Mouse (Mus musculus) heart, embryonic 16.5 days (tissue): Measurements from ENCODE around the gene Zfp628. TPM values are rescaled to one million over a fixed set of nuclear protein-coding genes. Genes with fewer than 3 reads are reported as not detected.
A peak's percentile ranks its signal among the peaks of the same experiment; 100 is the strongest.

ENCODE experiments used
- ATAC-seq: fragments of 200-750 bp; cut with Nextera tagmentation; replicated peaks from 2 replicates; pipeline ENCODE4 v1.8.0; 2017; ENCODE audit warnings: moderate number of reproducible peaks; ENCODE audit not compliant: insufficient read depth, low FRiP score; ENCODE audit errors: extremely low read depth
- H3K27ac ChIP-seq: fragments of 300-500 bp; sonication (generic); 2 replicates; pipeline ENCODE4 v1.5.1; 2014; ENCODE audit warnings: mild to moderate bottlenecking, low read length, control low read depth, moderate library complexity
- H3K27me3 ChIP-seq: fragments of 300-500 bp; sonication (generic); 2 replicates; pipeline ENCODE4 v1.6.1; 2014; ENCODE audit warnings: low read length, mixed read lengths; ENCODE audit not compliant: control insufficient read depth, insufficient read depth
- H3K36me3 ChIP-seq: fragments of 300-500 bp; sonication (generic); 2 replicates; pipeline ENCODE4 v1.6.1; 2014; ENCODE audit not compliant: control insufficient read depth, insufficient read depth
- H3K4me1 ChIP-seq: fragments of 300-500 bp; sonication (generic); 2 replicates; pipeline ENCODE4 v1.6.1; 2014; ENCODE audit warnings: low read length, mixed read lengths; ENCODE audit not compliant: control insufficient read depth, insufficient read depth
- H3K4me2 ChIP-seq: fragments of 300-500 bp; sonication (generic); 2 replicates; pipeline ENCODE4 v1.6.1; 2014; ENCODE audit warnings: low read depth, mild to moderate bottlenecking, control low read depth, low read length
- H3K4me3 ChIP-seq: fragments of 300-500 bp; sonication (generic); 2 replicates; pipeline ENCODE4 v1.5.1; 2014; ENCODE audit warnings: mild to moderate bottlenecking, control low read depth, low read length
- H3K9ac ChIP-seq: fragments of 300-500 bp; sonication (generic); 2 replicates; pipeline ENCODE4 v1.6.1; 2014; ENCODE audit warnings: low read length, control low read depth
- H3K9me3 ChIP-seq: fragments of 300-500 bp; sonication (generic); replicated peaks from 2 replicates; pipeline ENCODE4 v1.6.1; 2016; ENCODE audit warnings: low read length; ENCODE audit not compliant: control insufficient read depth
- WGBS: fragments of 180-500 bp; shearing (Covaris S2); extraction: QIAGEN DNeasy Blood & Tissue Kit; methylation state at CpG from one replicate; pipeline ENCODE4 v1.1.7; 2014; 5-methylcytosine and 5-hydroxymethylcytosine counted together
- polyA plus RNA-seq: library from polyadenylated mRNA; unstranded; fragments of >200 nt; fragmentation: Nextera tagmentation; extraction: Ambion mirVana; gene quantifications from 2 replicates; pipeline ENCODE4 v1.2.1, GENCODE M21; 2015

Zfp628 gene
- polyA plus RNA-seq, 1 experiment from 2014 or later = 2.5 TPM

- no peak for ATAC-seq
- 36% methylated on average over 6 of the region's 6 CpGs for WGBS
- H3K27me3 ChIP-seq = no peaks in the 10 kb centered on the region
- H3K4me2 ChIP-seq = no peak within 1 kb of the TSS
- H3K4me3 ChIP-seq = no peak within 1 kb of the TSS
- H3K4me1 ChIP-seq = peaks cover 9% of the 10 kb centered on the region
- peak within 1 kb of the TSS; percentile 61 for H3K27ac ChIP-seq
- no peaks in the 10 kb centered on the region for H3K9me3 ChIP-seq
- H3K9ac ChIP-seq = 0 out of 2 replicates have a peak within 1 kb of the TSS, but pooled peaks have one; percentile 18
- no peaks in the 10 kb centered on the region for H3K36me3 ChIP-seq
Measured at GRCm38 (mm10) chr7:4971068-4971467, 56.1 kb downstream of the Zfp628 start, which contains the start of gene Sbk3. Sbk3 (minus strand) TSS chr7:4971168.

Other genes starting within 250 kb of the Zfp628 start
- 76.6 and 82.0 TPM in 2 replicates for gene Hspbp1, start 230.1 kb upstream of the Zfp628 start, polyA plus RNA-seq
- 0.49 and 1.1 TPM in 2 replicates for gene Brsk1, start 224.6 kb upstream of the Zfp628 start, polyA plus RNA-seq
- 0.06 and 0.33 TPM in 2 replicates for gene Tmem150b, start 190.0 kb upstream of the Zfp628 start, polyA plus RNA-seq
- gene Kmt5c, start 175.1 kb upstream of the Zfp628 start, polyA plus RNA-seq = 53.6 and 59.0 TPM in 2 replicates
- 24.1 and 32.0 TPM in 2 replicates for gene Cox6b2, start 162.1 kb upstream of the Zfp628 start, polyA plus RNA-seq
- gene Fam71e2, start 143.9 kb upstream of the Zfp628 start, polyA plus RNA-seq = not detected in 2 replicates
- gene Il11, start 132.4 kb upstream of the Zfp628 start, polyA plus RNA-seq = 0.11 and 0.20 TPM in 2 replicates
- gene Tmem190, start 132.3 kb upstream of the Zfp628 start, polyA plus RNA-seq = not detected in 2 replicates
- 5.8 and 6.7 TPM in 2 replicates for gene Tmem238, start 125.6 kb upstream of the Zfp628 start, polyA plus RNA-seq
- gene Rpl28, start 122.3 kb upstream of the Zfp628 start, polyA plus RNA-seq = 191 and 205 TPM in 2 replicates
- gene Ube2s, start 102.6 kb upstream of the Zfp628 start, polyA plus RNA-seq = 338 and 342 TPM in 2 replicates
- gene Shisa7, start 70.5 kb upstream of the Zfp628 start, polyA plus RNA-seq = 0.05 and 0.07 TPM in 2 replicates
- 5.6 and 6.3 TPM in 2 replicates for gene Isoc2b, start 45.0 kb upstream of the Zfp628 start, polyA plus RNA-seq
- 2.0 and 2.1 TPM in 2 replicates for gene Isoc2a, start 38.1 kb upstream of the Zfp628 start, polyA plus RNA-seq
- gene Gm36210, start 8.7 kb upstream of the Zfp628 start, polyA plus RNA-seq = 0.11 TPM in 1 of 2 replicates, not detected in the other
- 3.9 and 4.6 TPM in 2 replicates for gene Nat14, start 6.8 kb downstream of the Zfp628 start, polyA plus RNA-seq
- gene Ssc5d, start 10.6 kb downstream of the Zfp628 start, polyA plus RNA-seq = 2.6 and 2.7 TPM in 2 replicates
- 5.9 and 10.4 TPM in 2 replicates for gene Sbk2, start 49.2 kb downstream of the Zfp628 start, polyA plus RNA-seq
- gene Sbk3, start 56.0 kb downstream of the Zfp628 start, polyA plus RNA-seq = 0.72 and 0.84 TPM in 2 replicates
- gene Zfp579, start 80.9 kb downstream of the Zfp628 start, polyA plus RNA-seq = 25.8 and 31.3 TPM in 2 replicates
- 14.1 and 15.1 TPM in 2 replicates for gene Zfp524, start 99.2 kb downstream of the Zfp628 start, polyA plus RNA-seq
- 25.6 and 26.2 TPM in 2 replicates for gene Fiz1, start 99.5 kb downstream of the Zfp628 start, polyA plus RNA-seq
- gene Gm44973, start 100.3 kb downstream of the Zfp628 start, polyA plus RNA-seq = 0.95 TPM in 1 of 2 replicates, not detected in the other
- 3.9 and 4.0 TPM in 2 replicates for gene Zfp865, start 105.2 kb downstream of the Zfp628 start, polyA plus RNA-seq
- gene Ccdc106, start 105.3 kb downstream of the Zfp628 start, polyA plus RNA-seq = 1.5 and 2.3 TPM in 2 replicates
- gene 4632433K11Rik, start 118.9 kb downstream of the Zfp628 start, polyA plus RNA-seq = not detected in 2 replicates
- 6.3 and 6.8 TPM in 2 replicates for gene Zfp784, start 123.2 kb downstream of the Zfp628 start, polyA plus RNA-seq
- 14.9 and 15.2 TPM in 2 replicates for gene Zfp580, start 136.3 kb downstream of the Zfp628 start, polyA plus RNA-seq
- gene U2af2, start 146.9 kb downstream of the Zfp628 start, polyA plus RNA-seq = 72.8 and 75.3 TPM in 2 replicates
- 55.8 and 56.9 TPM in 2 replicates for gene Epn1, start 165.0 kb downstream of the Zfp628 start, polyA plus RNA-seq
- not detected in 2 replicates for gene Rfpl4, start 201.7 kb downstream of the Zfp628 start, polyA plus RNA-seq
- 1.8 and 2.7 TPM in 2 replicates for gene Rasl2-9, start 210.7 kb downstream of the Zfp628 start, polyA plus RNA-seq
- 0.01 TPM in 1 of 2 replicates, not detected in the other for gene Vmn1r55, start 234.5 kb downstream of the Zfp628 start, polyA plus RNA-seq